Mouse (Mus musculus) kidney, adult 11 months (tissue): ENCODE measurements around the gene Acsm3.
A peak's percentile ranks its signal among the peaks of the same experiment; 100 is the strongest.
"Not testable (repeated sequence)": the region's sequence is repeated elsewhere in the genome, so short reads cannot be mapped to it uniquely, and the experiment has no call there.

Experiments
- DNase-seq: peaks from one replicate; pipeline ENCODE4 v3.0.0; 2022

The Acsm3 gene

DNA sequence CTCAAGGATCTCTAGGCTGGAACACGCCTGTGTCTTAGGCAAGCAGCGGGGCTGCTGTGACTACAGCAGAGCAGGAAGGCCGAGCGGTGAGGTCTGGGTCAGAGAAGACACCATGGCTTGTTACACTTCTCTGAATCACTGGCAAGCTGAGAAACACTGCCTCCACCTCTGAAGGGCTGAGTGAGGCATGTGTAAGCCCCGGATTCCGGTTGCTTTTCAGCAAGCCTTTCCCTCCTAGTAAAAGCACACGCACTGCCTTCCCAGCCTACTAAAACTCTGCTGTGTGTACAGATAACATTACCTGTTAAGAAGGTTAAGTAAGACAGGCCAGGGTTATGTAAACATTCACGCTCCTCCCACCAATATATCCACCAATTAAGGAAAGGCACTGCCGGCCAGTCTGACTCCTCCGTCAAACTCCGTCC is at the start of gene Acsm3:
TSS of gene Acsm3 (plus strand) at position 397 of the 425 bp plus-strand sequence.
- peak; percentile 21 for DNase-seq

DNA sequence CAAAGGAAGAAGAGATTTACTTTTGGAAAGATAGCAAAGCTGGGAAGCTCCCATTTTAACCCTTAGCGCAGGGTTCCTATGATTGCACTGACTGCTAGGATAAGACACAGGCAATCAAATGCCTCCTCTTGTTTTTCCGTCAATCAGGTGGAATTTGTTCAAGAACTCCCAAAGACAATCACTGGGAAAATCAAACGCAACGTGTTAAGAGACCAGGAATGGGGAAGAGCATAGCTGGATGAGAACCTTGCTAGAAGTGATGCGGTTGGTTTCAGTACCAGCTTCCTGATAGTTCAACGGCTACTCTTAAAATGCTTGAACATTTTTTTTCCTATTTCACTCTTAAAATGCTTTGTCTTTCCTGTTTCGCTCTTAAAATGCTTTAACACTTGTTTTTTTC is 46.6 kb upstream of the Acsm3 start:
- no peak for DNase-seq

DNA sequence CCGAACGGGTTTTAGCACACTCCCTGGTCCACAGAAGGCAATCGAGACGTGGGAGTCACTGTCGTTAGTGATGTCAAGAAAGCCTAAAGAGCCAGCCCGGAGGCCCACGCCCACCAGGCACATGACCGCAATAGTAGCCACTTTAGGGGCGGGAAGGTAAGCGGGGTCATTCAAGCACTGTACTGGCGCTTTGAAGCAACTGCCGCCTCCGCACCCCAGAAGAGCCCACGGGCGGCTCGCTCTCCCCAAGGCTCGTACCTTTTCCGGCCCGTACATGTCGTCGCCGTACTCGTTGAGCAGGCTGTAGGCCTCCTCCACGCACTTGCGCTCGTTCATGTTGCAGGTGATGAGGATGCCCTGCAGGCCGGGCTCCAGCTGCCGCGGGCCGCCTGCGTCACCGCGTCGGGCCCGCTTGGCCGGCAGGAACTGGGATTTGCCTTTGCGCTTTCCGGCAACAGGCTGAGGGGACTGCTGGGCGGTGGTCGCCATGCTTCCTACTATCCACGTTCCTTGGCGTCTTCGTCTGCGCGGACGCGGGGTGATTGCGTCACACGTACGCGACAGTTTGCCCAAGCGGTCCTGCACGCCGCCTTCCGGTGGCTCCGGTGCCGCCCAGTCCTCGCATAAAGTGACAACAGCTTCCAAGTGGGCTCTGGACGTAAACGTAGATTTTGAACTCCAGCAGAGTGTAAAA is 40.3 kb upstream of the Acsm3 start, which contains the start of gene Thumpd1:
TSS of gene Thumpd1 (minus strand) at position 546 of the 694 bp plus-strand sequence.
- peak; percentile 83 for DNase-seq

DNA sequence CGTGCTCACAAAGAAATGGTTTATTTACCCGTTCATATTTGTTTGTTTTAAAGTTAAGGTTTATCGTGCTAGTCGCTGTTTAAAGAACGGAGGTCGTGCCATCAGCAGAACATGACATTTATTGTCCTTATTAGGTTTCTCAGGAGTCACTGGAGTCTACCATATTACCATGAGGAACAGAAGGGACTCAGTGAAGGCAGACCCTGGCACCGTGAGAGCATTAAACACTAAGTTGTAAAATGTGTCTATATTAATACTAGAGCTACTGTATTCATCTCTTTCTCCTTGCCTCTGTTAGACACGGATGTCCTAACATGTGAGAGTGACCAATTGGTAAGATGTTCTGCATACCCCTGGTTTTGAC is 39.8 kb upstream of the Acsm3 start:
- no peak for DNase-seq

DNA sequence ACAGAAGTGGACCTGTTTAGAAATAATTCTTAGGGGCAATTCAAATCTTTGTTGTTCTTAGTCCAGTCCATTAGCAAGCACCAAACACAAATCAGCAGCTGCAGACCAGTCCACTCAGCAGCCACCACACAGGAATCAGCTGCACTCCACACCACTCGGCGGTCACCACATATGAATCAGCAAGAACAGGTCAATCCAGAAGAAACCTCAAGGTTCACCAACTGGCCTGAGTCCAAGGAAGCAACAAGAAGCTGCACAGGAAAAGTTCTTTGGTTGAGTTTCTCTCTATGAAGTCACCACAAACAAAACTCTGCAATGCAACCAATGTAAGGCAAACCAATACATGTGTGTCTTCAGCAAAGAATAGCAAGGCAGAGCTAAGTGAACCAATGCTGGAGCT is 33.1 kb upstream of the Acsm3 start:
- no peak for DNase-seq

DNA sequence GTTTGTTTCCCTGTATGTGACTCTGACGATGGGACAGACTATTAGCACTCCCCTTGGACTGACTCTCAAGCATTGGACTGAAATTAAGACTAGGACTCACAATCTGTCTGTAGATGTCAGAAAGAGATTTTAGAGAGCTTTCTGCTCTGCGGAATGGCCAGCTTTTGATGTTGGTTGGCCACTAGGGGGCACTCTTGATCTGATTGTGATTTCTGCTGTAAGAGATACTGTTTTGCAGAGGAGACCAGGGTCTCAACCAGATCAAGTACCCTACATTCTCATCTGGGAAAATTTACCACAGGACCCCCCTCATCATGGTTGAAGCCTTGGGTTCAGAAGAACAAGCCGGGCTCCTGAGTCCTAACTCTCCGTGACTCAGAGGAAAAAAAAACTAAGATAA is 29.5 kb upstream of the Acsm3 start:
- peak; percentile 14 for DNase-seq

DNA sequence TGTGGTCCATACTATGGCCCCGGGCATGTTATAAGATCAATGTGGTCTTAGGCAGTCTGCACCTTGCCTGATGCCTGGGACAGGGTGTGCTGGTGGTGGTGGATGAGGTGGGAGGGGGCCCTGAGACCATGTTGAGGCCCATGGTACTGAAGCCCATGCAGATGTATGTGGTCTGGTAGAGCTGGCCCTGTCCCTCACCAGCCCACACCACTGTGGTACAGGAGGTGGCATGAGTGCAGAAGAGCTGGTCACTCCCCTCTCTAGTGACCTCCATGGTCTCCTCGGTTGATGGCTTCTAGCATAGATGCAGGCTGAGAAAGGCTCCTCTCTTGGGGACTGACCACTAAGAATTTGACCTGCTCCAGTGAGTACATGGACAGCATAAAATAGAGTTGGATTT is 21.8 kb upstream of the Acsm3 start:
- no peak for DNase-seq

DNA sequence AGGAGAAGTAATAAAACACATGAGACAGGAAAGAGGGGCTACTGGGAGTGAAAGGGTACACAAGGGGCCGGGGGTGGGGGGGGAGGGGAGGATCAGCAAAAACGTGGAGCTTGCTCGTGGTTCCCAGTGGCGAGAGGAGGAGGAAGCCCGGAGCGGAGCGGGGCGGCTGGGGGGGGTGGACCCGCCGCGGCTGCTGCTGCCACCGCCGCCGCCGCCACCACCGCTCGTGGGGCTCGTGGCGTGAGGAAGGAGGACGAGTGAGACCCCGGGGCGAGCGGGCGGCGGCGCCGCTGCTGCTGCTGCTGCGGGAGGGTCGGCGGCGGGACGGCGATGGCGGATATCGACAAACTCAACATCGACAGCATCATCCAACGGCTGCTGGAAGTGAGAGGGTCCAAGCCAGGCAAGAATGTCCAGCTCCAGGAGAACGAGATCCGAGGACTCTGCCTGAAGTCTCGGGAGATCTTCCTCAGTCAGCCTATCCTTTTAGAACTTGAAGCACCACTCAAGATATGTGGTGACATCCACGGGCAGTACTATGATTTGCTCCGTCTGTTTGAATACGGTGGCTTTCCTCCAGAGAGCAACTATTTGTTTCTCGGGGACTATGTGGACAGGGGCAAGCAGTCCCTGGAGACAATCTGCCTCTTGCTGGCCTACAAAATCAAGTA is 20.8 kb upstream of the Acsm3 start:
- DNase-seq, result not testable (repeated sequence)

DNA sequence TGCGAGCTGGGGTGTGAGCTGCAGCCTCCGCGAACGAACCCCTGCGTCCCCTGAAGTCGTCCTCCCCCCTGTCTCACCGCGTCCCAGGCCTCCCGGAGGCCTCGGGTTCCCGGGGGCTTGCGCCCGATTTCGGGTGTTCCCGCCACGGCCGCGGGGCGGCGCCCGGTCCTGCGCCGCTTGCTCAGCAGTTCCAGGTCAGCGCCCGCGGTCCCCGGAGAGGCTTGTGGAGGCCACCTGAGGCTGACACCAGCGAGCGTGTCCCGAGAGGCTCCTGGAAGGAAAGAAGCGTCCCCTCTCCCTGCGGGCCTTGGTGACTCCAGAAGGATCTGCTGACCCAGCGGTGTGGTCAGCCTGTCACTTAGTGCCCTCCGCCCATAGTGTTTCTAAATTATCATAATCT is 16.4 kb upstream of the Acsm3 start:
- DNase-seq, result no peak

DNA sequence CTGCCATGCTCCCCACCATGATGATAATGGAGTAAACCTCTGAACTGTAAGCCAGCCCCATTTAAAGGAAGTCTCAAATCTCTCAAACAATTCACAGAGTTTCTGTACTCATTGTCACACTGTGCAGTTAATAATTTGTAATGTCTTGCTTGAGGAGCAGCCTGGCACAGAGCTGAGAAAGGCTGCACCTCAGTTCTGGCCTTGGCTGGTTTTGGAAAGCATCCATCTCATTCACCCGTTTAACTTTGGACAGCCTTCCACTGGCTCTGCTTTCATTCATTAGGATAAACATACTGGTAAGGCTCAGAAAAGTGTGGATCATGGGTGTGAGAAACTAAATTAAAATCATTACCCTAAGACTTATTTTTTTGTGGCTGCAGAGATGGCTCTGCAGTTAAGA is 14.9 kb upstream of the Acsm3 start:
- DNase-seq, result peak; percentile 77

DNA sequence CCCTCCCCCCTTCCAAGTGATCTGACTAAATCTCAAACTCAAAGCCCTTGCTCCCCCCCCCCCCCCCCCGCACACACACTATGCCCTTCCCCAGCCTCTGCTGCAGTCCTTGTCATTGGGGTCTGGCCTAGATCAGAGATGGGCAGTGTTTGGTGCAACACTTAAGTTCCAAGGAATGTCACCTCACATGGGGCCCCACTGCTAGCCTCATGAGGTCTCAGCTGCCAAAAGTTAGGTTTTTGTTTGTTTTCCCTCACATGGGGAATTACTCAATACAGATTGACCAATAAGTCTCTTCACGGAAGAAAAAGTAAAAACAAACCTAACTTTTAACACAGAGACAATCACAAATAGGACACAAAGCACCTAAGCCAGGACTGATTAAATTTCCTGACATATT is 12.0 kb upstream of the Acsm3 start:
- no peak for DNase-seq

DNA sequence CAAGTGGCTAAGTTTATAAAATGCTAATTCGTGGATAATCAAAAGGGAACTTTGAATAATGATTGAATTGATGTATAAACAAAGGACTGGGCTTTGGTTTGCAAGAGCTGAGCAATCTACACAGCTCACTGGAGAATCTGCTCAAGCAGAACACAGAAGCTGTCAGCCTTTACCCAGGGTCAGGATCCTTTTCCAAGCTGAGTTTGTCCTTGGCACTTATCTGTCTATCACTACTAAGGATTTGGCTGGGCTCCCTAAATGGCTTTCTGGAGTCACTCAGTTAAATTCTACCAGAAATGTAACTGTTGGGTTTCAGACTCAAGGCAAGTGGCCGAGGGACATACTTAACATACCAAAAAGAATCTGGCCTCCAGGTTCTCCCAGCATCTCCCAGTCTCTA is 10.8 kb upstream of the Acsm3 start:
- peak; percentile 62 for DNase-seq

DNA sequence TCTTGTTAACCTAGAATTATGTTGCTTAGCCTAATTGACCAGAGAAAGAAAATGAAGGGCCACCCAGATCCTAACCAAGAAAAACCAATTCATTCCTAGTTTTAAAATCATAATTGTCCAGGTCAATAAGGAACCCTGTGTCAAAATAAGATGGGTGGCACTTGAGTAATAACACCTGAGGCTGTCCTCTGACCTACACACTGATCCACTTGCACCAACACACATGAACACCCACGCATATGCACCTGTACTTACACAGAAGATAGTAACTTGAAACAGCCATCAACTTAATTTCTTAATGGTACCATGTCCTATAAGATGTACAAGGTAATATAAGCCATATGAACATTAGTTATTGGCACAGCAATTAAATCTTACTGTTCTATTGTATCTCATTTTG is 7.0 kb upstream of the Acsm3 start:
- no peak for DNase-seq

DNA sequence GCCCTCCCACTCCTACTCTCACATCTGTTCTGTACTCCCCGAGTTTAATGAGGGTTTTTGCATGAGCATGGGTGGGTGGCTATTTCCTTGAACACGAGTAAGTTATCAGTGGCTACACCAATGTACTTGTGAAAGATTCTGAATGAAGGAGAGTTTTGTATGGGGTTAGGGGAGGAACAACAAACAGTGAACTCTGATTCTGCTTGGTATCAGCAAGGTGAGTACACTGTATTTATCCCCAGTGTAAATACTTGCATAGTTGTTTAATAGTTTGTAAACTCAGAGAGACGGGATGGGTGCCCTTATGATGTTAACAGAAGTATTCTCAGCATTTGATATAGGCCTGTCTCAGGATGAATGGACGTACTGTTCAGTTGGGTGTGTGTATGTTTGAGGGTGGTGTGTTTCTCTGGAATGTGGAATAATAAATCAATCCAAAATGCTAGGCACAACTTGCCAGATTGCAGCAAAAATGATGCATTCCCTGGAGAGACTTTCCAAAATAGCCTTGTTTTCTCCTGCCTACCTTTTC is 1.5 kb downstream of the Acsm3 start:
- no peak for DNase-seq

DNA sequence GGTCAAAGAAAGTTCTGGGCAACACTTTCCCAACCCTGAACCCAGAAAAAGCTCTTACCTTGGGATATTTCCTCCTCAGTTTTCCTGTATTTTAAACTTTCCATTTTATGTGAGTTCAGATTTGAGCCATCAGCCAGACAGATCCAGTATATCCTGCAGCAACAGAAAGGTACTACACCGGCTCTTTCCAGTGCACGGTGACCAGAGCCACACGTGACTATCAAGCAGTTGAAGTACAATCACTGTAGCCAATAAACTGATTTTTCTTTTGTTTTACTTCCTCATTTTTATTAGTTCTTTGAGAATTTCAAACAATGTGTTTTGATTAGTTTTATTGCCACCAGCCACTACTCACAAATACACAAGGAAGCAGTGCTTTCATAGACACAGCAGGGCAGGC is 3.7 kb downstream of the Acsm3 start:
- DNase-seq, result no peak

DNA sequence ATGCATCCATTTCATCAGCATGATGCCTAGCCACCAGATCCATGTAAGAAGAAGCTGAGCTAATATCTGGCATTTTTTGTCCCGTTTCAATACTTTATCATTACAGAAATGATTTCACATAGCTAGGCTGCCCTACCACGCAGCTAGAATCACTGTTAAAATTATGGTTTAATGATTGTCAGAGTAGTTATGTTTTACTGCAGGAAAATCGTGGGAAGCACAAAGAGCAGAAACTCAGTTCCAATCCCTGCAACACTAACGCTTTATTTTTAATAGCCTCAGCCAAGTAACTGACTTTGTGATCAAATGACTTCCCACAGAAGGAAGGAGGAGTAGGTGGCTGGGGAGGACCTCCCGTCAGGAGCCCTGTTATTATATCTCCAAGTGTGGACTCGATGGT is 6.3 kb downstream of the Acsm3 start:
- DNase-seq, result no peak

DNA sequence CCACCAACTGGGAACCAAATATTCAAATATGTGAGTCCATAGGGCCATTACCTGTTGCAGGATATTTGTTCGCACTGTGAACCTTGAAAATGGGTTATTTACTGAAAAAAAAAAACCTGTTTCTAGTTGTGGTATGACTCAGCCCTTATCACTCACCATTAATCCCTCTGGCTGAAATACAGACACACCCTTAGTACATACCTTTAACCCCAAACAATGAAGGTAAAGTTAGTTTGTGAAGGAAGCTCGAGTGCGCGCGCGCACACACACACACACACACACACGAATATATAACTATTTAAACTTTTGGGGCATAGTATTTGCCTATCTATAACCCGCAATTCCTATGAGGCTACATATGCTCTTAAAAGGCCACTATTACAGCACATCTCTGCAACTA is 9.2 kb downstream of the Acsm3 start:
- no peak for DNase-seq

DNA sequence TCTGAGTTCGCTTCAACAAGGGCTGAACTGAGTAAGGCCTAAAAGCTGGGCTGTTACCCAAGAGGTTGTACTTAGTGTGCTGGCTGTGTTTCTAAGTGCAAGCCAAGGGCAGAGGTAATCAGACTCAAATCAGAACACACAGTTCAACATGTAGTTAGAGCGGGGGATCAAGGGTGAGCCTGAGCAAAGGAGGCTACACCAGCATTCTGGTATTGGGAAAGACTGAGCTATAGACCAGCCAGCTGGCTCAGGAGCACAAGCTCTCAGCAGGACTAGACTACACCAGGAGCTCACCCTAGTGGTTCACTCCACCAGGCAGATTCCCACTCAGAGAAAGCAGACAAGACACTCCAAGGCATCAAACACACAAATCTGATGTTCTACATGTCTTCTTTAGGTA is 22.7 kb downstream of the Acsm3 start:
- no peak for DNase-seq

DNA sequence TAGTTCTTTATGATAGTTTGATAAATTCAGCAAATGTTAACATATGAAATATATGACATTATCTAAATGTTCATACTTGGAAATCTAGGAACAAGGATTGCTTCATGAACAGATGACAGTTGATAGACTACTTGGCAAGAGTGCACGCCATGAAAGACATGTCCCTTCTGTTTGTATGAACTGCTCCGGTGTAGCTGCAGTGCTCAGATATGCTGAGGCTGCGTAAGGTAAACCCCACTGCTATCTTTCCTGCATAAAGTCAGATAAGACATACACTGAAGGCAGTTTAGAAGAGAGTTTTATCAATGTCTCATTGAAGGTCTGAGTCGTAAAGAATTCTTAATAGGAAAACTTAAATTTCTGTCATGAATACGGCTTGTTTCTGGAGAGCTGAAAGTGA is 24.2 kb downstream of the Acsm3 start:
- DNase-seq, result no peak

DNA sequence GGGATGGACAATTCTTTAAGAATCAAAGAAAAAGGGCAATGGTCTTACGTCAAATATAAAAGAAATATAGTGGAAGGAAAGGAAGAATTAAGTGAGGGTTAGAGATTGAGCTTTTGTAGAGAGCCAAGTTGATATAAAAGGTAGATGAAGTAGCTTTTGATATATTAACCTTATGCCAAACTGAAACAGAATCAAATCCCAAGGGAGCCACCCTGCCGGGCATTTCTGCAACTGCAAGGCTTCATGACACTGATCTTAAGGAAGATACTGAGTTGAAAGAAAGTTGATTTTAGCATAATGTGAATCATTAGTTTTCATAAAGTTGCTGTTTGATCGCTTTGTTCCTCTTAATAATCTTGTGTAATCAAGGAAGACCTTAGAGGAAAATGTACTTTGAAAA is 28.3 kb downstream of the Acsm3 start:
- no peak for DNase-seq

DNA sequence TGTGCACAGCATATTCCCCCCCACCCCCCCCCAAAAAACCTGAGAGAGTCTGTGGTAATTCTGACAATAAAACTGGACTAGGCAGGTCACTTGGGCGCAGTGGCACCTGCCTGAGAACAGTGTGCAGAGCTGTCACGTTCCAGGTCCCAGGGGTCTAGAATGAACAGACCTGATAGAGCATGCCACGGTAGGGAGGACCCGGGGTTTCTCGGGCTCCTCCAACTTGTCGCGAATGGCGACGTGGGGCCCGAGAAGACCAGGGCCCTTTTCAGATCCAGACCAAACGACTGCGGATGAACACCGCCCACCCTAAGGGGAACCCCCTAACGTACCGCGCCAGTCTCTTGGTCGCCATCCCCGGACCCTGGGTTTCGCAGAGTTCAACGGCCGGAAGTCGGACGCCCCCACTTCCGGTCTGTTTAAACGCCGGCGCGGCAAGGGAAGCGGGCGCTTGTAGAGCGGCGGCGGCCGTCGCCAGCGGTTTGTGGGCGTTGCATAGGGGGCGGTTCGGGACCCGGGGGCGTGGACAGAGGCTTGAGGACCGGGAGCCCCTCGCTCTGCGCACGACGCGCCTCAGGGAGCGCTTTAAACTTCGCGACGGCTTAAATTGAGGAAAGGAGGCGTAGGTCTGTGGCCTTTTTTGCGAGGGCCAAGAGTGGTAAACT is 33.0 kb downstream of the Acsm3 start, which contains the start of the genes Rexo5 and Eri2:
TSS of gene Rexo5 (plus strand) at position 421 of the 665 bp plus-strand sequence.
TSS of gene Eri2 (minus strand) at position 473 of the 665 bp plus-strand sequence.
- peak; percentile 68 for DNase-seq

DNA sequence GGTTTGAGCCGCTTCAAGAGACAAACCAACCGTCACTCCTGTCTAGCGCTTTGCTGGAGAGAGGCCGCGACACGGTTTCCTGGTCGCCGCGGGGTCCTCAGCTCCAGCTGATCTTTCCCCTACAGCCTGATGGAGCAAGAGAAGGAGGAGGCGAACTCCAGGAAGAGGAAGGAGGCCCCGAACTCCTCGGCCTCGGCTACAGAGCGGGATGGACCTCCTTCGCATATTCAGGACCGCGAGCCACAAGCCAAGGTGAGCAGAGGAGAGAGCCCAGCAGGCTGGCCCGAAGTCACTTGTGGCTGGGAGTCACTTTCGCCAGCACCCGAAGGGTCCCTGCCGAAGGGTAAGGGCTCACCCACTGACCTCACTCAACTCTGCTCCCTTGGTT is 33.5 kb downstream of the Acsm3 start:
- no peak for DNase-seq

DNA sequence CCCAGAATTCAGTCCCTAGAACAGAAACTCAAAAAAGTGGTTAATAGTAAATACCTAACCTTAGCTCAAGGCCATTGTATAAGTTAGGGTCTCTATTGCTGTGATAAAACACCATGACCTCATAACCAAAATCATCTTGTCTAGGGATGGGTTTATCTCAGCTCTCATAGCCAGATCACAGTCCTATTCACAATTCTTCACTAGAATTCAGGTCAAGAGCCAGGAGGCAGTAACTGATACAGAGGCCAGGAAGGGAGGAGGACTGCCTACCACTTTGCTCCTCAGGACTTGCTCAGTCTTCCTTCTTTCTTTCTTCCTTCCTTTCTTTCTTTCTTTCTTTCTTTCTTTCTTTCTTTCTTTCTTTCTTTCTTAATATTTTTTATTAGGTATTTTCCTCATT is 34.6 kb downstream of the Acsm3 start:
- no peak for DNase-seq

DNA sequence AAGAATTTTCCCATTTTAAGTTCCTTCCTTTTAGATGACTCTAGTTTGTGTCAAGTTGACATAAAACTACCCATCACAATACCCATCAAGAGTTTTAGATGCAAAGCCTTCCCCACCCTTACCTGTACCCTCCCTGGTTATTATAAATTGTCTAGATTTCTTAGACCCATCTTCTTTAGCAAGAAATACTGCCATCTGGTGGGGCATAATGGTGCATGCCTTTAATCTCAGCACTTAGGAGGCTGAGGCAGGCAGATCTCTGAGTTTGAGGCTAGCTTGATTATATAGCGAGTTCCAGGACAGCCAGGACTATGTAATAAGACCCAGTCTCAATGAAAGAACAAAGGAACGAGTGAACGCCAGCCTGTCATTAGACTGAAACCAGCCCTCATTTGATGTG is 39.8 kb downstream of the Acsm3 start:
- no peak for DNase-seq
